Mouse (Mus musculus): ENCODE measurements around the gene 1500009L16Rik.

DNA sequence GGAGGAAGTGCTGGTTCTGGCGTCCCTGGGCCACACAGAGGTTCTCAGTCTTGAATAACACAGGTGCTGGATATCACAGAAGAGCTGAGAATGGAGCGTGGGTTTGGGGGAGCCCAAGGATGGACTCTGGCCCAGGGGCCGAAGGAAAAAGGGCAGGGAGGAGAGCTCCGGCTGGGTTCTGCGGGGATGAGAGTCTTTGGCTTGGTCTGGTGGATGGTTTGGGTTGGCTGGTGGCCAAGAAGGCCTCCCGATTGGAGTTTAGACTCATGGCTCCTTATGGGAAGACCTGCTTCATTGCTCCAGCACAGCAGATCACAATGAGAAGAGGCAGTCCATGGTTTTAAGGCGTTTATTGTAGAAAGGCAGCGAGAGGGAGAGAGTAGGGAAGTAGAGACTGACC lies 84.6 kb downstream of the 1500009L16Rik start:
- TF ChIP-seq CTCF (IDR thresholded peaks at IDR 0.05; ENCODE audit: control insufficient read depth, insufficient read depth, insufficient replicate concordance, low read depth, low read length) (no peak), POLR2A (IDR thresholded peaks at IDR 0.05; ENCODE audit: control insufficient read depth, low read depth, low read length) (no peak)

Measured in testis, adult 2 months (tissue).